Mouse (Mus musculus) kidney, postnatal 0 days (tissue): Measurements from ENCODE around the gene Agmo. TPM values are rescaled to one million over a fixed set of nuclear protein-coding genes. Genes with fewer than 3 reads are reported as not detected.

Source experiments
- ATAC-seq: fragments of 200-750 bp; cut with Nextera tagmentation; replicated peaks from 2 replicates; pipeline ENCODE4 v1.8.0; 2017; ENCODE audit warnings: low read depth, moderate number of reproducible peaks, moderate TSS enrichment, moderate library complexity; ENCODE audit not compliant: low FRiP score
- DNase-seq: peaks from one replicate; pipeline ENCODE4 v3.0.0-alpha.2; 2016; ENCODE audit warnings: low spot score
- H3K27ac ChIP-seq: fragments of 300-500 bp; sonication (generic); 2 replicates; pipeline ENCODE4 v1.5.1; 2014; ENCODE audit warnings: mild to moderate bottlenecking
- H3K27me3 ChIP-seq: fragments of 300-500 bp; sonication (generic); 2 replicates; pipeline ENCODE4 v1.6.1; 2014; ENCODE audit warnings: low read length, mixed read lengths; ENCODE audit not compliant: insufficient read depth
- H3K36me3 ChIP-seq: fragments of 300-500 bp; sonication (generic); 2 replicates; pipeline ENCODE4 v1.6.1; 2014; ENCODE audit warnings: low read length, mixed read lengths; ENCODE audit not compliant: insufficient read depth
- H3K4me1 ChIP-seq: fragments of 300-500 bp; sonication (generic); replicated peaks from 2 replicates; pipeline ENCODE4 v1.6.1; 2014; ENCODE audit warnings: antibody characterized with exemption, low read length, mixed read lengths; ENCODE audit not compliant: insufficient read depth
- H3K4me2 ChIP-seq: fragments of 300-500 bp; sonication (generic); 2 replicates; pipeline ENCODE4 v1.6.1; 2014; ENCODE audit warnings: mild to moderate bottlenecking, low read length, moderate library complexity, mixed read lengths
- H3K4me3 ChIP-seq: fragments of 300-500 bp; sonication (generic); replicated peaks from 2 replicates; pipeline ENCODE4 v1.5.1; 2014; ENCODE audit warnings: low read depth, low read length
- H3K9ac ChIP-seq: fragments of 300-500 bp; sonication (generic); 2 replicates; pipeline ENCODE4 v1.6.1; 2014; ENCODE audit warnings: low read depth, low read length
- H3K9me3 ChIP-seq: fragments of 300-500 bp; sonication (generic); replicated peaks from 2 replicates; pipeline ENCODE4 v1.6.1; 2016; ENCODE audit warnings: low read length, inconsistent platforms, mixed read lengths
- CTCF ChIP-seq: IDR thresholded peaks from 2 replicates; pipeline ENCODE4 v1.5.1; 2016; ENCODE audit warnings: antibody characterized with exemption, low read depth, mild to moderate bottlenecking, moderate library complexity
- WGBS: fragments of 180-500 bp; shearing (Covaris S2); extraction: QIAGEN DNeasy Blood & Tissue Kit; methylation state at CpG from one replicate; pipeline ENCODE4 v1.1.7; 2014; 5-methylcytosine and 5-hydroxymethylcytosine counted together
- polyA plus RNA-seq: library from polyadenylated mRNA; unstranded; fragments of >200 nt; fragmentation: Nextera tagmentation; extraction: Ambion mirVana; gene quantifications from 2 replicates; pipeline ENCODE4 v1.2.1, GENCODE M21; 2015

The Agmo gene
- polyA plus RNA-seq, 1 experiment from 2014 or later = 0.92 TPM

DNA sequence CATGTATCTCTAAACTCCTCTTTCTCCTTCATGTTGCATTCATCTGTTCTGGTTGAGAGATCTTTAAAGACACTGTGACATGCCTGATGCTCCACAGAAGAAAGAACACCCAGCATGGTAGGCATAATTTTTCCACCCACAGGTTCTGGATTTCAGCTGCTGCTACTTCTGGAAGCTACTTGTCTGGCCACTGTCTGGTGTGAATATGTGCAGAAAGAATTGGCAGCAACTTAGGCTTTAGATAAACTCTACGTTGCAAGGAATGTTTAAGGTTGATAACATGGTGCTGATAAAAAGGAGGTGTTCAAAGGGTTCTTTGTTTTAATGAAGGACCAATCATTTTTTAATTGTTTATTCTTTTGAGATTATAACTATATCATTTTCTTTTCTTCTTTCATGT lies 280.3 kb downstream of the Agmo start:
- no peak overlapping the region for H3K9ac ChIP-seq
- H3K27ac ChIP-seq = no peak overlapping the region
- DNase-seq (no peak), ATAC-seq (no peak)
- no peak overlapping the region for H3K4me2 ChIP-seq
- TF ChIP-seq CTCF = no peak
- H3K4me1 ChIP-seq = no peaks in the 10 kb centered on the region
- H3K9me3 ChIP-seq = no peaks in the 10 kb centered on the region
- H3K36me3 ChIP-seq = no peaks in the 10 kb centered on the region
- no peaks in the 10 kb centered on the region for H3K27me3 ChIP-seq
- H3K4me3 ChIP-seq = no peak overlapping the region
- WGBS = 82% methylated on average over 1 of the region's 1 CpGs

DNA sequence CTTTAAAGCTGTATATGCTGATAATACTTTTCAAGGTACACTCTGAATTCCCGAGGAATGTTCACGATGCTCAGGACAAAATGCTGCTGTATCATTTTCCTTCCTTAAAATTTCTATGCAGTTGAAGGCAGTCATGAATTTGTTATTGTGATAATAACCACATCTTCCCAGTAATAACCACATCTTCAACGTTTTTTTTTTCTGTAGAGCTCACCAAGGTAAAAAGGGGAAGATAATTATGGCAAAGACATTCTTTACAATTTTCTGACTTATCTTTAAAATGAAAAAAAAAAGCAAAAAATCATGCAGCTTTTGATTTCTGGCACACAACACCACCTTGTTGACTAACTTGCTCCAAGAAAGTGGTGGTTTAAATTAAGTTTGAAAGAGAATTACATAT lies 283.2 kb downstream of the Agmo start:
- Histone ChIP-seq H3K4me3 (no peak overlapping the region), H3K4me1 (no peaks in the 10 kb centered on the region), H3K27ac (no peak overlapping the region), H3K27me3 (no peaks in the 10 kb centered on the region), H3K4me2 (no peak overlapping the region), H3K9ac (no peak overlapping the region), H3K36me3 (no peaks in the 10 kb centered on the region), H3K9me3 (no peaks in the 10 kb centered on the region)
- DNase-seq (no peak), ATAC-seq (no peak)
- no peak for TF ChIP-seq CTCF
- 90% methylated on average over 3 of the region's 3 CpGs for WGBS

DNA sequence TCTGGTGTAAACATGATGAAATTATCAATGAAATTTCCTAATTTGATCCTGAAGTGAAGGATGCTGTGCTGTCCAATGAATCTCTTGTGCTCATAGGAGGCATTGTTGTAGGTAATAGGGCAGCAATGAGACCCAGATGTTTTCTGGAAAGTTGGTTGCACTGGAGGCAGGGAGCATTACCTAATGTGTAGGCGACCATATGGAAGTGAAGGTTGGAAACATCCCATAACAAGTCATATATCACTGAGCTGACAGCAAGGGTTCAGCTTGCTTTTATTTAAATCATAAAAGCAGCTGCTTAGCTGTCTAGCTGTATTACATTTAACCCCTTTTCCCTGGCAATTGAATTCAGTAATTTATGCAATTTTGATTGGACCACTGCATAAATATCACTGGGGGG lies 299.6 kb downstream of the Agmo start:
- WGBS = 34% methylated on average over 1 of the region's 1 CpGs
- H3K9me3 ChIP-seq = no peaks in the 10 kb centered on the region
- no peak overlapping the region for H3K4me3 ChIP-seq
- ATAC-seq (no peak), DNase-seq (no peak)
- no peak overlapping the region for H3K9ac ChIP-seq
- H3K4me2 ChIP-seq = no peak overlapping the region
- no peaks in the 10 kb centered on the region for H3K27me3 ChIP-seq
- TF ChIP-seq CTCF = no peak
- no peak overlapping the region for H3K27ac ChIP-seq
- no peaks in the 10 kb centered on the region for H3K36me3 ChIP-seq
- no peaks in the 10 kb centered on the region for H3K4me1 ChIP-seq

DNA sequence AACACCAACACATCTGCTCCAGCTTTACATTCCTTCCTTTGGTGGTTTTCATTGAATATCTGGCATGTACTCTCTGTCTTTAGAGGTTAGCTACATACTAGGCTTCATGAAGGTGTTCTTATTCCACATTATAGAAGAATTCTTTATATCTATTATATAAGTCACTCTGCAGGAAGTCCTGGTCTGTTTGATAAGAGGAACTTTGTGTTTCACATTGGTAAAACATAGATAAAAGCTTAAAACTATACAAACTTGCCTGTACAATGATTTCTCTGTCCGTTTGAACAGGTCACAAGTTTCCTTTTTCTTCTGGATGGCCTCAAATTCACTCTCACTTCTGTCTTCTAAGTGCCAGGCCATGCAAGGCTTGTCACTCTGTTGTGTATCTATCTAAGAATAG lies 316.8 kb downstream of the Agmo start:
- Histone ChIP-seq H3K27ac (no peak overlapping the region), H3K4me3 (no peak overlapping the region), H3K36me3 (no peaks in the 10 kb centered on the region), H3K27me3 (no peaks in the 10 kb centered on the region), H3K9ac (no peak overlapping the region), H3K4me1 (no peaks in the 10 kb centered on the region), H3K4me2 (no peak overlapping the region), H3K9me3 (no peaks in the 10 kb centered on the region)
- no peak for TF ChIP-seq CTCF
- no peak for ATAC-seq
- WGBS = 65% methylated on average over 1 of the region's 1 CpGs
- no peak for DNase-seq

DNA sequence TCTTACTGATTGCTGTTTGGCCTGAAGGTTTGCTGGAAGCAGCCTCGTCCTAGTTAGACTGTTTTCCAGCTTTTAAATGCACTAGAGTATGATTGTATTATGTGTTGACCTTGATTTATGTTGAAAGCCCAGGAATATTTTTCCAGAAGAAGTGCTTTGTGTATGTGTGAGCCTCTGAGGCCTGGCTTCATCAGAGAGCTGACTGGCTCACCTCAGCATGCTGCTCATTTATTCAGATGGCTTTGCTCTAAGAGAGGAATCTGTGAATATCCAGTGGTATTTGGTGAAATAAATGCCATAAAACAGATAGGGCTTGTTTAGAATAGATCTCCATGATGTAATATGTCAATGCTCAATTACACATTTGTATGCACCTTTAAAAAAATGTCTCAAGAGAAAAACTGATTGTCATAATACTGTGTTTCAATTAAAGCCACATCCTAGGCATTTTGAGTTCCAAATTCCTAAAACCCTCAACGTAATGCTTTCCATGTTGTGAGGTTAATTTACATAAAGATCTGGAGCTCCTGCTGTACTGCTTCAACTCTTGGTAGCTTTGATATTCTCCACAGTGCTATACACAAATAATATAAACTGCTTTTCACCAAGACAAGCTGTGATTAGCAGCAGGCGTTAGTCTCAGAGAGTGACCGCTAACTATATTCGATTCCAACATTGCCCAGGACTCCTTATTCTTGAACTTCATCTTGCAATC lies 324.6 kb downstream of the Agmo start:
- H3K27me3 ChIP-seq = no peaks in the 10 kb centered on the region
- H3K4me2 ChIP-seq = no peak overlapping the region
- H3K9me3 ChIP-seq = no peaks in the 10 kb centered on the region
- TF ChIP-seq CTCF = no peak
- 82% methylated on average over 5 of the region's 5 CpGs for WGBS
- no peak for ATAC-seq
- H3K4me1 ChIP-seq = no peaks in the 10 kb centered on the region
- no peak overlapping the region for H3K9ac ChIP-seq
- no peak overlapping the region for H3K27ac ChIP-seq
- no peak overlapping the region for H3K4me3 ChIP-seq
- DNase-seq = no peak
- H3K36me3 ChIP-seq = no peaks in the 10 kb centered on the region

DNA sequence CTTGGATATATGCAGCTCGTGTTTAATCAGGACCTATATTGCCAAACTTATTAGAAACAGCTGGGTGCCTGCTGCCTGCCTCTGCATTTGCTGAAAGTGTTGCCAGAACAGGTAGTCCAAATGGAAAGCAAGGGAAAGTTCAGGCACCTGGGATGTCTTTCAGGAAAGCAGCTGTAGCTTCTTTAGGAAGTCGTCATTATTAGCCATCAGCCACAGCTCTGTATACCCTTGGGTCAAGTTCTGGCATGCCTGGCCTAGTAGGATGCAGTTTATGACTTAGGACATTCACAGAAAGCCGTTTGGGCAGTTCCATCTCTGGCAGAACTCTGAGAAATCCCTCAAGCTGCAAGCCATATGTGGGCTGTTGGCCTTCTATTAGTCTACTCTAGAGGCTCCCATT lies 330.5 kb downstream of the Agmo start:
- Histone ChIP-seq H3K36me3 (no peaks in the 10 kb centered on the region), H3K4me2 (no peak overlapping the region), H3K27me3 (no peaks in the 10 kb centered on the region), H3K4me3 (no peak overlapping the region), H3K9me3 (no peaks in the 10 kb centered on the region), H3K4me1 (no peaks in the 10 kb centered on the region), H3K27ac (no peak overlapping the region), H3K9ac (no peak overlapping the region)
- DNase-seq (no peak), ATAC-seq (no peak)
- no peak for TF ChIP-seq CTCF
- WGBS = 49% methylated on average over 3 of the region's 3 CpGs

DNA sequence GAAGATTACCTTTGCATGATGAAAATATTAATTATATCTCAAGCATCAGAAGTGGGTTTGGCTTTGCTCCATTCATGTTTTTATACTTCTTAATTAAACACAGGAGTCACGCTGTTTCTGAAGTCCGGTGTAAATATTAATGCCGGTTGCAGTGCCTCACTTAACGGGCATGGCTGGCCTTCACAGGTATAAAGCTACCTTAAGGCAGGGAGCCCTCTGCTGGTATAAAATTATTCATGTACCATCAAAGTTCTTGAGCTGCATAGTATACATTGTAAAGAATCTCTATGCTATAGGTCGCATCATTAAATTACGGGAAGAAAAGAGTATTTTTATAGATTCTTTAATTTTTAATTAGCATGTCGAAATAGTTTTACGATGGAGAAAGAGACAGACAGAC lies 341.3 kb downstream of the Agmo start:
- no peaks in the 10 kb centered on the region for H3K4me1 ChIP-seq
- ATAC-seq (no peak), DNase-seq (peak; percentile 11)
- no peak overlapping the region for H3K4me3 ChIP-seq
- peak; percentile 48 for TF ChIP-seq CTCF
- H3K9ac ChIP-seq = no peak overlapping the region
- H3K27me3 ChIP-seq = no peaks in the 10 kb centered on the region
- H3K4me2 ChIP-seq = no peak overlapping the region
- no peak overlapping the region for H3K27ac ChIP-seq
- no peaks in the 10 kb centered on the region for H3K36me3 ChIP-seq
- no peaks in the 10 kb centered on the region for H3K9me3 ChIP-seq
- WGBS = 63% methylated on average over 8 of the region's 8 CpGs
